Mouse (Mus musculus) C2C12 (cell line): ENCODE results near the gene Khdc4.

Experiments used
- CEBPB ChIP-seq: IDR thresholded peaks from one replicate; pipeline ENCODE4 v1.6.1; 2011; ENCODE audit warnings: low read depth, mild to moderate bottlenecking, control low read depth, moderate library complexity
- CTCF ChIP-seq: IDR thresholded peaks from one replicate; pipeline ENCODE4 v1.5.1; 2011; ENCODE audit not compliant: control insufficient read depth, insufficient read depth, insufficient read length
- FOSL1 ChIP-seq: IDR thresholded peaks from one replicate; pipeline ENCODE4 v1.8.0; 2011; ENCODE audit warnings: mild to moderate bottlenecking, low read length; ENCODE audit not compliant: poor library complexity, insufficient read depth, severe bottlenecking
- MAX ChIP-seq: IDR thresholded peaks from one replicate; pipeline ENCODE4 v1.6.1; 2011; ENCODE audit warnings: mild to moderate bottlenecking, control low read depth
- MYOG ChIP-seq: IDR thresholded peaks from one replicate; pipeline ENCODE4 v1.6.1; 2011; ENCODE audit not compliant: control insufficient read depth, insufficient read length; ENCODE audit errors: extremely low read depth

DNA sequence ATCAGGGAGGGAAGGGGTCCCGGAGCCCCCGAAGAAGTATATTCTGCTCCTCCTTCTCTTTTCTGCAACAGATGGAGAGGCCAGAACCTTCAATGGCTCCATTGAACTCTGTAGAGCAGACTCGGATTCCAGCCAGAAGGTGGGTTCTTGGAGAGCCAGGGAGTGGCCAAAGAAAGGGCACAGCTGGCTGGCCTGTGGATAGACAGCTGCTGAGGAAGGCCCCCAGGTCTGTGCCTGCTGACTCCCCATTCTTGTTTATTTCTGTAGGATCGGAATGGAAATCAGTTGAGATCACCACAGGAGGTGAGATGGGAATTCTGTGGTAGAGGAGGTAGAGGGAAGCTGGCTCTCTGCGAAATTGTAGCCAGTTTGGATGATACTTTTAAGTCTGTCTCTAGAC is 42.5 kb upstream of the Khdc4 start:
- no peak for TF ChIP-seq CTCF
- no peak for TF ChIP-seq MYOG
- no peak for TF ChIP-seq MAX
- no peak for TF ChIP-seq CEBPB
- no peak for TF ChIP-seq FOSL1
